Mouse (Mus musculus) layer of hippocampus, postnatal 25 days (tissue): ENCODE results near the gene Mvp. TPM values are rescaled to one million over a fixed set of nuclear protein-coding genes. Genes with fewer than 3 reads are reported as not detected.

ENCODE experiments used
- DNase-seq, 2 experiments: peaks; one replicate each; pipeline ENCODE4 v3.0.0; 2022; ENCODE audit warnings: mixed read lengths in 2 of 2, low spot score in 1 of 2; ENCODE audit errors: extremely low spot score in 1 of 2
- total RNA-seq, 2 experiments: library from RNA; stranded (reverse); gene quantifications; 2 replicates each; pipeline ENCODE4 v1.2.3; 2021

Gene Mvp
- total RNA-seq: 1 to 10 TPM; 7.0 to 7.4 TPM

DNA sequence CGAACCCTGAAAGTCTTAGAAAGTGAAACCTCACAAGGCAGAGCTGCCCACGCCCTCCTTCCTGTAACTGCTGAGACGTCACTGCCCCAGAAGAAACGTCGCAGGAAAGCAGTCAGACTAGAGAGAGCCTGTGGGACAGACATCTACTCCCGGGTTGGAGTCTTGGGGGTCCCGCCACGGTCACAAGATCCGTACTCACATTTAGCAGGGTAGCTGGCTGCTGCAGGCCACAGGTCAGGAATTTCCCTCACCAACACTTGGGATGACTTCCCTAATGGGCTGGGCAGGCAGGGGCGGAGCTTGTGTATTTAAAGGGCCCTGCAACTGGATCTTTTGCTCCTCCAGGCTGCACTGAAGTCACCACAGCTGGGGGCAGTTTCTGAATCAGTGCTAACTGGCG, at the start of gene Mvp:
Mvp (minus strand) TSS at position 302 of the 400 bp plus-strand sequence.
- DNase-seq: no peak

DNA sequence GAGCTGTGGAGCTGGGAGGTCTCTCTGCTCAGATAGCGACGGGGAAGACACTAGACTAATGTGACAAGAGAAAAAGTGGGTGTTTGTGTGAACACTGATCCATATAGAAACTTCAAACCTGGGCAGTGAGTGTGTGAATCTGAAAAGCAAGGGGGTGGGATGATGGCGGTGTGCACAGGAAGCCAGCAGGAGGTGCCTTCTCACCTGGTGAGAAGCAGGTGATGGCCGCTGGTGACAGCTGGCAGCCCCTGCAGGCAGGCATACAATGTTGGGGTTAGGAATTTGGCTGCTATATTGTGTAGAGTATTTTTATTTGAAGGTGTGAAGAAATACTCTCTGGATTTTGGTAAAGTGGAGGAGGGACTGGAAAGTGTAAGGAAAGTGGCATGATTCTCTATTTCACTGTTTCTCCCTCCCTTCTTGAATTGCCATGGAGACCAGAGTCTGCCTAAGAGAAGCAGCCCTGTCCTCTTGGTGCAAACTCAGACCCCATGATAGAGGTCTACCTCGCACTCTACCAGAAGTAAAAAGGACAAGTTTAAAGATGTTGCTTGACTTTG, 40.7 kb upstream of the Mvp start:
- no peak for DNase-seq

DNA sequence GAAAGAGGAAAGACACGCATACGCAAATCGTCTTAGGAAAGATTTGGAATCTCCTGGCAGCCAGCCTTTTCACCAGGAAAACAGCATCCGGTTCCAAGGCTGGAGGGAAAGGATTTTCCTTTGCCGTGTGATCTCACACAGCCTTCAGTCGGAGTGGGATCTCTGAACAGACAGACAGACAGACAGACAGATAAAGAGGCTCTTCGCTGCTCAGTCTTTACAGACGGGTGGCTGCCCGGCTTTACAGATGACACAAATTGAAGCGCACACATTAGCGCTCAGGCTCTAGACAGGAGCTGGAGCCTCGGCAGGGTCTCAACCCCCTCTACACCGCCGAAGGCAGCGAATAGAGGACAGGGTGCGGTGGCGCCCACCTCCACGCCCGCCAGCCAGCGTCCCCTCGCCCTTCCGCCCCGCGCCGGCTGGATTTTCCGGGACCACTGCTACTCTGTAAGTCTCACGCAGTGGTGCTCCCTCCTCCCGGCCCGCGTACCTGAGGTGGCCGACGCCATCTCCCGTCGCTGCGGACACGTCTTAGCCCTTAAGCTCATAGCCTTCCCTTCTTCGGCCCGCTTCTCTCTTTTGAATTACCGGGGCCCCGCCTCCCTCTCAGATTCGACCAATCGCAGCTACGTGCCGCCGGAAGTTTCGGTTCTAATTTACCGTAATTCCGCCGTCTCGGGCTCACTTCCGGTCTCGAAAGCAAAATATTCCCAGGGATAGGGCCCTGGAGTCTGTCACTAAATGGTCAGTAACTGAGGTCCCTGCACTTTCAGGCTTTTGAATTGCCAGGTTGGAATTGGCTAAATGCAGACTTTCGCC, 27.6 kb upstream of the Mvp start, which contains the start of gene Kif22:
Kif22 (minus strand) TSS at position 621 of the 822 bp plus-strand sequence.
- DNase-seq: peak; percentile 75 to 89

DNA sequence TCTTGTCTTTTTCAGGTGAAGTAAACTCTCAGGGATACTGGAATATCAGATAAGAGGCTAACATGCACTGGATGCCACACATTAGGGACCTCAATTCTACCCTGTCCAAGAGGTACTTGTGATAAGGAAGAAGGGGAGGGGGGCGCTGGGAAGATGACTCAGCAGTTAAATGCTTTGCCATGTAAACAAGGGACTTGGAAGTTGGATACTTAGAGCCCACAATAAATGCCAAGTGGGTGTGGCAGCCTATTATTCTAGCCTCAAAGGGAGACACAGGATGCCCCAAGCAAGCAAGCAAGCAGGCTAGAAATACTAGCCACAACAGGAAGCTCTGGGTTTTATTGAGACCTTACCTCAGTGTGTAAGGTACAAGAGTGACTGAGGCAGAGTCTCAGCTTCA, 16.8 kb upstream of the Mvp start:
- DNase-seq: no peak

DNA sequence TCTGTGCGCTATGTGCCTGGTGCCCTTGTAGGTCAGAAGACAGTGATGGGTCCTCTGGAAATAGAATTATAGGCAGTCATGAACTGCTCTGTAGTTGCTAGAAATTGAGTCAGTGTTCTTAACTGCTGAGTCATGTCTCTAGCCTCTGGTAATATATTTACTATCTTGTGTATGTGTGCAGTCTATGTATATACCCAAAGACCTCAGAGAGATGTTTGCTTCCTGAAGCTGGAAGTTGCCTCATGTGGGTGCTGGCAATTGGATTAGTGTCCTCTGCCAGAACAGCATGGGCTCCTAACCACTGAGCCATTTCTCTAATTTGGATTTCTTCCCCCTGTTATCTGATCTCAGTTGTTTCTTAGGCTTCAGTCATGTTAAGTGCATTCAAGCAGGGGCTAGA, 15.8 kb upstream of the Mvp start:
- DNase-seq: no peak

DNA sequence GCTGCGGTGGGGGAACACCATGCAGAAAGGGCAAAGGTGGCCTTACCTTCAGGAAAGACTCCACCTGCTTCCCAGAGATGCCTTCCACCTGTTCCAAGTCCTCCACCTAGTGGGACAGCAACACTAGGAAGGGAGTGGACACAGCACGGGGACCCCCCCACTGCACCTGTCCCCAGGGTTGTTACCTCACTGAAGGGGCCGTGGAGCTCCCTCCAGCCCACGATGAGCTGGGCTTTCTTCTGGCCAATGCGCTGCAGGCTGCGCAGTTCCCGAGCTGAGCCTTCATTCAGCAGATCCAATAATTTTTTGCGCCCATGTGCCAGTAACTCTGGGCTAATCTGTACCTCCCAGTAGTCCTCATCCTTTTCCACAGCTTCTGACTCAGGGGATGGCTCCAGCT, 13.5 kb upstream of the Mvp start:
- no peak for DNase-seq

DNA sequence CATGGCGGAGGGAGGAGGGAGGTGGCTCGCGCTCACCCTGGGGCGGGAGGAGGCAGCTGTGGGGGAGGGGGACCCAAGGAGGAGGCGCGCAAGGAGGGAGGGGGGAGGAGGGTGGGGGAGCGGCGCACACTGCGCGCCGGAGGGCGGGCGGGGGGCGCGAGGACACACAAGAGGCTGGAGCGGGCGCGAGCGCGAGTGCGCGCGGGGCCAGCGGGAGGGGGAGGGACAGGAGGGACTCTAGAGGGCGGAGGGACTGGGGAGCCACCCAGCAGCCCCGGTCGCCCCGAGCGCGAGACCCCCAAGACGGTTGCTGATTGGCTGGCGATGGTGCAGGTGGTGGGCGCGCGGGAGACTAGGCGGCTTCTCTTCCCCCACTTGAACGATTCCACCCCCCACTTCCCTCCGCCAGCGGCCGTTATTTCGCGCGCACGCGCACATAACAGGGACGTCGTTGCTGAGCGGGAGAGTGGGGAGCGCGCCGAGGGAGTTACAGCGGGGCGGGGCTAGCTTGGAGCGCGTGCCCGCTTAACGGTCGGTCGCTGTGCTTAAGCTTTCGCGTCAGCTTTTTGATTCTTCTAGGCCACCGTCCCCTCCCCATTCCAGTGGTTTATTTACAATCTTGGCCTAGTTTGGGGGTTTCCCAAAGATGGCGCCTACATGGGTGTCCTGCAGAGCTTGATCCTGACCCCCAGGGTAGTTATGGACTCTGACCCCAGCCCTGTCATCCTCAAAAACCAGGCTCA, 12.7 kb upstream of the Mvp start, which contains the start of gene Maz:
Maz (minus strand) TSS at position 54 of the 743 bp plus-strand sequence.
- DNase-seq: peak; percentile 97 to 98

DNA sequence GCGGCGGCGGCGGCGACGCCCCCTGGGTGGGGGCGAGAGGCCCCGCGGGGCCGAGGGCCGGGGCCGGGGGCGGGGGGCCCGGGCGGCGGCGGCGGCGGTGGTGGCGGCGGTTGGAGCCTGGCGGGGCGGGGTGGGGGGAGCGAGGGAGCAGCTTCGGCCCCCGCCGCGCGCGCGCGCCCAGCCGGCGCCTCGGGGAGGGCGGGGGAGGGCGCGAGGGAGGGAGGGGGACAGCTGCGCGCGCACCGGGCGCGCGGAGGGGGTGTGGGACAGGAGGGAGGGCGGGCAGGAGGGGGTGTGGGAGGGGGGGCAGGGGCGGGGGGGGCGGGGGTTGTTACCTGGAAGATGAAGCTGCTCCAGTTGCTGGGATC, 12.2 kb upstream of the Mvp start:
- DNase-seq: peak in 1 of 2 experiments; percentile 53

DNA sequence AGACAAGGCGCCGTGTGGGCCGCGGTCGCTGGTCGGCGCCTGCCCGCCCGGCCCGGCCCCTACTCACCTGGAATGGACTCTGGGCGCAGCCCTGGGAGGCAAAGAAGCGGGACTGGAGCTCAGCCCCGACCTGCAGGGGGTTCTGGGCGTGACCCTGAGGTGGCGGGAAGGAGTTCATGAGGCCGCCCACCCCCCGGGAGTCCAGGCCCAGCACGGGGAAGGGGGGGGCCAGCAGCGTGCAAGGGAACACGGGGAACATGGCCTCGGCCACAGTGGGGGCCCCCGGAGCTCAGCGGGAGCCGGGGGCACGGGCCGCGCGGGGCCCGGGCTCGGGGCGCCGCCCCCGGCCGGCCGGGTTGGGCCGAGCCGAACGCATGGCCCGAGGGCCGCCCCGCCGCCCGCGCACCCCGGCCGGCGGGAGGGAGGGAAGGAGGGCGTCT, 11.8 kb upstream of the Mvp start:
- DNase-seq: no peak

DNA sequence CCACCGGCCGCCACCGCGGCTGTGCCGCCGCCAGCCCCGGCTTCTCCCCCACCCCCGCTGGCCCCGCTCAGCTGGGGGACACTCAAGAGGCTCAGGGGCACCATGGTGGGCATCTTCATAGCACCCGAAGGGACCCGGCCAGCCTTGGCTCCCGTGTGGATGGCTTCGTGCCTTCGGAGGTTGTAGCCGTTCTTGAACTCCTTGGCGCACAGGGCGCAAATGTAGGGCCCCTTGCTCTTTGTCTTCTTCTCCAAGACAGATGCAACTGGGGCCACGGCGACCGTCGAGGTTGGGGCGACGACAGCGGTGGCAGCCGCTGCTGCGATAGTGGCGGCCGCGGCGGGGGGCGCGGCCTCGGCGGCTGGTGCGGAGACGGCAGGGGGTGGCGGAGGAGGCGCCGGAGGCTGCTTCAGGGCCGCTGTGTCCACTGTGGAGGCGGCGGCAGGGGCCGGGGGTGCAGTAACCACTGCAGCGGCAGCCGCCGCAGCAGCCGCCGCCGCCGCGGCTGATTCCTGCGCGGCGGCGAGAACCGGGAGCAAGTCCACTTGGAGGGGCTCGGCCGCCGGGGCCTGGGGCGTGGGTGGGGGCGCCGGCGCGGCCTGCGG, 11.2 kb upstream of the Mvp start:
- DNase-seq: no peak

DNA sequence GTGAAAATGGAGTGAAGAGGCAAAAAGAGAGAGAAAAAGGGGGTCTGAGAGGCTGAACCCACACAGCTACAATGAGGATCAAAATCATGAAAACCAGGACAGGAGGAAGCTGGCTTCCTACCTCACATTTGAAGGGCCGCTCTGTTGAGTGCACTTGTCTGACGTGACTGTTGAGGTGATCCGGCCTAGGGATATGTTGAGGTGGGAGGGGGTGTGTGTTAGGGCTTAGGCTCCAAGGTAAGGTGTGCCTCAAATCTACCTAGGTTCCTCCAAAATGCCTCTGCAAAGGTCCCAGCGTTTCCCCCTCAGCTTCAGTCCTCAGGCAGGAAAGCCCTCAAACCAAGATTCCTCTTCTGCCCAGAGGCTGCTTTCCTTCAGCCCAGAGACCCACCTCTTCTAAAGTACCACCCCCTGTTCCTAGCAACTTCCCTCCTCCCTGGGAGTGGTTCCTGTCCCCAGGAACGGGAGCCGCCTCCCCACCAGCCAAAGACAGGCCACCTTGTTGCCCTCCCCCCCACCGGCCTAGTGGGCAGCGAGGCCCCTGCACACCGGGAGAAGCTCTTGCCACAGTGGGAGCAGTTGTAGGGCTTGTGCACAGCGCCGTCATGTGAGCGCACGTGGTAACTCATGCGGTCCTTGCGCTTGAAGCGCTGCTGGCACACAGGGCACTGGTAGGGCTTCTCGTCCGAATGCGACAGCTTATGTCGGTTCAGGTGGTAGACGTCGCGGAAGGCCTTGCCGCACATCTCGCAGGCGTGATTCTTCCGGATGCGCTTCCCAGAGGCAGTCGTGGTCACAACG, 10.5 kb upstream of the Mvp start:
- DNase-seq: peak; percentile 63 to 69

DNA sequence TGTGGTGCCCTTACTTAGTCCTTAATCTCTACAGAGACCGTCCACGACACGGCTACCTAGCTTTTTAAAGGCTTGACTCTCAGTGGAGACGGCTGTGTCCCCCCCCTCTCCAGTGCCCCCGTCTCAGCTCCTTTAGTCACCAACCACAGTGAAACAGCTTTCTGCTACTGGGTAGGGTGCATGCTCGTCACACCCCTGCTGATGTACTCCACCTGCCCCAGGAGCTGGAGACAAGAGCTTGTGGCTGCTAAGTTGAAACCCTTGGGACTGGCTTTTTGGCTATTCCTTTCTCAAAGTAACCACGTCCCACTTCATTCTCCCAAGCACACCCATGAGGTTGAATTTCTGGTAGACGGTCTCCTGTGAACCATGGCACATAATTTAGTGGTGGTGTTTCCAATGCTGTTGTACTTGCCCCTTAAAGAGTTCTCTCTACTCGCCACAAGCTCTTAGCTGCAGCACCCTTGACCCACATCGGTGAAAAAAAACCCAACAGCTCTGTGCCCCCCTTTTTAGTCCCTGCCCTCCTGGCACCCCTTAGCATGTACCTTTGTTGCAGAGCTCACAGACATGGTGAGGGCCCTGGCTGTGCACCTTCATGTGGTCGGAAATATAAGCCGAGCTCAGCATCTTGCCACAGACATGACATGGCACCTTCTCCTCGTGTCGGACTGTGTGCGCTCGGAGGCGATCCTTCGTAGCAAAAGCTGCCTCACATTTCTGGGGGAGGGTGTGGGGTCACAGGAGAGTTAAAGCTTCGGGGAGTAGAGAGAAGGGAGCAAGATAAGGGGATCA, 9.7 kb upstream of the Mvp start:
- DNase-seq: no peak

DNA sequence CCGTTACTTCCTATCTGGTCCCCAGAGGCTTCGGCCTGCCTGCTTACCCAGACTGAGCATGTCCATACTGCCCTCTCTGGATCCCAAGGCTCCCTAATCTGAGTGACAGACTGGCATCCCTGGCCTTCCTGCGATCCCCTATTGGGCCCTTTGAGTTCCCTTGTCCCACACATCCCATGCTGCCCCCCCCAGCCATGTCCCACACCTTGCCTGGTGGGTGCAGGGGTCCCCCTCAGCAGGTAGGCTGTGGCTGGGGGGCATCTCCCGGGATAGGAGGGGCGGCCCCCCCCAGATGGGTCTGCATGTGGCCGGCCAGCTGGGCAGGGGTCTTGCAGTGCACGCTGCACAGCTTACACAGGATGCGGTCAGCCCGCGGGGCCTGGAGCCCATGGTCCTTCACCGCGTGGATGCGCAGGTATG, 8.9 kb upstream of the Mvp start:
- no peak for DNase-seq

DNA sequence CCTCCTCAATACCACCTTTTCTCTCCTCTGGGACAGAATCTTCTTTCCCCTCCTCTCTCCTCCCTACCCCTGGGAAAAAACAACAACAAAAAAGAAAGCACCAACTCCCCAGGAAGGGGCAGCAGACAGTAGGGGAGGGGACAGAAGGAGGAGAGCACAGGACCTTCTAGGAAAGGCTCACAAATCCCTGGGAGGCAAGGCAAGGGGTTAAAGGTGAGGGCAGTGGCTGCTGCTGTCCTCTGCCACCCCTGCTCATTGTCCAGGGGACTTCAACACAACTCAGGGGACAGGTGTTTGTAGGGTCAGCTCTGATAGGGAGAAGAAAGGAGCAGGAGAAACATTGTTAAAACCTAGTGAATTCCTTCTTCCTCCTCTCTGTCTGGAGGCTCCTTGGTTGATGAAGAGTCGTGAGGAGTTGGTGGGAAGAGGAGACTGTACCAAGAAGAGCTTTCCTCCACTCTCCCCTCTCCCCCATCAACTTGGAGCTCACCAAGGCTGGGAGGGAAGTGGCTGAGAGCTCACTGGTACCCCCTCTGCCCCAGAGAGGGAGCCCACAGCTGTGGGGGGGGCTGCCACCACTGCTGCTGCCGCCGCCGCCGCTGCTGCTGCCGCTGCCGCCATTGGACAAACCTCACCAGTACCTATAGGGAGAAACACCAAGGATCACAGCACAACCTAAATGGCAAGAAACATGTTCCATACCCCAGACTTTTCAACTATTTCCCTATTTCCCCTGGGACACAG, 8.3 kb upstream of the Mvp start:
- no peak for DNase-seq

DNA sequence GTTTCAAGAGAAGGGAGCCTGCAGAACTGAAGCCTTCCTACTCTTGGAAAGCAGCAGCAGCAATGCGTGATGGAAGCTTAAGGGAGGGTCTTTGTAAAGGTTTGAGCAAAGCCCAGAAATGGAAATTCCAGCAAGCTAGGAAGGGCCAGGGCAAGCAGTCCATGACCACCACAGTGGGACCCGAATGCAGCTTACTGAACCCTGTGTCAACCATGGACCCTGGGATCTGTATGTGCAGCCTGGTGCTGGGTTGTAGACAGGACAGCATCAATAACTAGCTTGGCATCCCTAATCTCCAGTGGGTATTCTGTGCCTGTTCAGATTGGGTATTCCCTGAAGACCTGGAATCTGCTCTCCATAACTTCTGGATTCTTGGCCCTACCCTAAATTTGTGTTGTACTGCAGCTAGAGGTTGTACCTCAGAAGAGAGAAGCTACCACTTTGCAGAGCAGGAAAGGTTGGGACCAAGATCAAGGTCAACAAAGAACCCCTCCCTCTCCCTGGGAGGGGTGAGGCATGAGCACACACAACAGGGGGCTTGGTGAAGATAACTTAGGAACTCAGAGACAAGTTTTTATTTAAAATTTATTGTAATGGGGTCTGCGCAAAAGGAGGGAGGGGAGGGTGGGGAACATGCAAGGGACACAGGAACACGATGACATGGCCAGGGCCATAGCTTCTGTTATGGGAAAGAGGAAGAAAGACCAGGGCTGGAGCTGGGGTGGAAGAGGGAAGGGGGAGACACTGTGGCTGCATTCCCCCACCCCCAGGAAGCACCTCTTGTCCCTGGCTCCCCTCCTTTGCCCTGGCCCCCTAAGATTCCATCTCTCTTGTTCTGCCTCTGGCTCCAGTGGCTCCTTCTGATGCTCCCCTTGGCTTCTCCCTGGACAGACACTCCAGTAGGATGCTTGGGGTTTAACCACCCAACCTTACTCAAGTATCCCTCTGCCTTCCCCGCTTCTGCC, 7.4 kb upstream of the Mvp start:
- DNase-seq: no peak

DNA sequence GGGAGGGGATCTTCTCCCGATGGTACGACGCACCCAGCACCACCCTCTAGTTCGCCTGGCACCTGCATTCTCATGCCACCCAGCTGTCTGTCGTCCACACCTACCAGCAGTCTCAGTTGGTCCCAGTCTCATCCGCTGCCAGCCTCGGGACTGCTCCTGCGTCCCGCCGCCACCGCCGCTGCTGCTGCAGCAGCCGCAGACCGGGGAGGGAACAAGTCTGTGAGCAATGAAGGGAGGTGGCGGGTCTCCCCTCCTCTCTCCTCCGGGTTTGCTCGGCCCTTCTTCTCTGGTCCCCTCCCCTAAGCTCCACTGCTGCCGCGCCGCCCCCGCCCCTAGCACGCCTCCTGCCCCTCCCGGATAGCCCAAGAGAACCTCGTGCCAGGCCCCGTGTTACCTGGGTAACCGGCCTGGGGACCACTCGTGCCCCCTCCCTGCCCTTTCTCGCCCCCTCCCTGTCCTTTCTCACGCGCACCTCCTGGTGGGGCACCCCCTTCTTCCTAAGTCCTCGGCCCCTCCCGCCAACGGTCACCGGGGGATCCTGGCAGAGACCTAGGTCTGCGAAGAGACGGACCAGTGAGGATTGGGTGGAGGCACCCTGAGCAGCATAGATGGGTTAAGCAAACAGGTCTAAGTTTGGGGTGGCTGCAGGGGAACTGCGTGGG, 6.6 kb upstream of the Mvp start, which contains the start of the genes Gm42742 and Prrt2:
Gm42742 (minus strand) TSS at position 197 of the 662 bp plus-strand sequence.
Prrt2 (minus strand) TSS at position 311 of the 662 bp plus-strand sequence.
- peak in 1 of 2 experiments; percentile 62 for DNase-seq

DNA sequence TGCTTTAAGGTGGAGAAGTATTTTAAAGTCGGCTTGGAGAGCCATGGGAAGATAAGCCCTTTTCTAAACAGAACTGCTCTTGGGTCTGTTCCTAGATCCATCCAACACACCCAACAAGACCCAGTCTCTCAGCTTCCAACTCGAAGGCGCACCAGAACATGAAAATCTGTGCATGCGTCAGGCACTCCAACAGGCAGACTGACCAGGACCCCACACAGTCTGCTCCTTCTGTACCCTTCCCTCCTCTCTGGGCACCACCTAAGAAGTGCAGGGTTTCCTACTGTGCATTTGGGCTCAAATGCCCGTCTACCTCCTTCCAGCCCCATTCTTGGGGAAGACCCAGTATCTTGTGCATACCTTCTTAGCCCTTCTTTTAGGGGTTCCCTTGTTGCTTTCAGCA, 6.1 kb upstream of the Mvp start:
- DNase-seq: no peak
